In genomic region chr12:12652361-12652760, GRCm38 (mm10) we compare ENCODE assay signal across 30 mouse cellular contexts.
DNase-seq lines count a peak whose midpoint lies in the region; ATAC-seq and TF ChIP-seq lines count a peak whose summit lies in the region.
"Had no signal": no experiment of that assay in that cellular context is flagged by ENCODE, and none has a peak within 500 bp of the region (broad histone marks: within the 10 kb centered on the region; RNA-seq: fewer than 3 reads in every experiment).

No protein-coding gene starts in this region.

- DNase-seq in forebrain, embryonic 10.5 days (ENCODE audit: extremely low spot score, low spot score), result no peak
- peak; percentile 39 for DNase-seq in midbrain, embryonic 10.5 days (ENCODE audit: low spot score)
- DNase-seq in midbrain, postnatal 0 days (ENCODE audit: low spot score), result no peak
- DNase-seq in ovary, postnatal 36 days (ENCODE audit: low spot score), result peak; percentile 12
- DNase-seq in ovary, postnatal 14 days (ENCODE audit: low spot score), result no peak
- no peak for DNase-seq in limb, embryonic 10.5 days (ENCODE audit: low spot score)
- DNase-seq: adrenal gland, postnatal 36 days; cerebellum, adult 18-20 months; cerebellum, postnatal 10 days; gastrocnemius, postnatal 14 days; kidney, adult 8-10 months; left cerebral cortex, postnatal 4 days; liver, embryonic 13.5 days; lung, adult 18-20 months; lung, postnatal 10 days; right cerebral cortex, adult 18-20 months; right cerebral cortex, postnatal 4 days; thymus, postnatal 4 days had no signal

- no peak for ATAC-seq in forebrain, embryonic 13.5 days
- no peak for ATAC-seq in midbrain, postnatal 0 days (ENCODE audit: low FRiP score)
- ATAC-seq: forebrain, embryonic 14.5 days; hindbrain, embryonic 16.5 days; intestine, embryonic 15.5 days; Patski had no signal

- H3K4me1 ChIP-seq in forebrain, embryonic 10.5 days, result peaks cover 36% of the 10 kb centered on the region
- H3K4me1 ChIP-seq in forebrain, embryonic 13.5 days, result no peaks in the 10 kb centered on the region
- H3K4me1 ChIP-seq in midbrain, embryonic 10.5 days, result peaks cover 25% of the 10 kb centered on the region
- H3K4me1 ChIP-seq in midbrain, postnatal 0 days (ENCODE audit: insufficient read depth, low read length), result no peaks in the 10 kb centered on the region
- peaks cover 23% of the 10 kb centered on the region for H3K4me1 ChIP-seq in limb, embryonic 10.5 days
- H3K4me1 ChIP-seq: heart, embryonic 15.5 days; limb, embryonic 15.5 days; liver, embryonic 13.5 days had no signal

- no peaks in the 10 kb centered on the region; the same call in 1 of the 2 replicates for H3K9me3 ChIP-seq in forebrain, embryonic 10.5 days
- no peaks in the 10 kb centered on the region for H3K9me3 ChIP-seq in forebrain, embryonic 13.5 days (replicated peaks)
- H3K9me3 ChIP-seq in midbrain, embryonic 10.5 days (replicated peaks), result no peaks in the 10 kb centered on the region
- H3K9me3 ChIP-seq in midbrain, postnatal 0 days (ENCODE audit: low read length), result no peaks in the 10 kb centered on the region
- no peaks in the 10 kb centered on the region for H3K9me3 ChIP-seq in limb, embryonic 10.5 days (replicated peaks)
- H3K9me3 ChIP-seq: embryonic facial prominence, embryonic 15.5 days; heart, embryonic 10.5 days; heart, embryonic 15.5 days; intestine, embryonic 15.5 days; limb, embryonic 15.5 days; liver, embryonic 13.5 days; neural tube, embryonic 13.5 days had no signal

- no peak overlapping the region for H3K9ac ChIP-seq in forebrain, embryonic 13.5 days
- no peak overlapping the region for H3K9ac ChIP-seq in midbrain, postnatal 0 days (replicated peaks; ENCODE audit: low read length, poor library complexity, severe bottlenecking)
- H3K9ac ChIP-seq: embryonic facial prominence, embryonic 15.5 days; heart, embryonic 15.5 days; intestine, embryonic 15.5 days; limb, embryonic 15.5 days; liver, embryonic 13.5 days; neural tube, embryonic 13.5 days had no signal

- H3K27ac ChIP-seq in forebrain, embryonic 10.5 days, result peak overlapping the region; percentile 70
- no peak overlapping the region for H3K27ac ChIP-seq in forebrain, embryonic 13.5 days
- H3K27ac ChIP-seq in midbrain, embryonic 10.5 days (replicated peaks), result peak overlapping the region; percentile 76
- H3K27ac ChIP-seq in midbrain, postnatal 0 days (ENCODE audit: low read depth, low read length), result no peak overlapping the region
- no peak overlapping the region for H3K27ac ChIP-seq in limb, embryonic 10.5 days
- H3K27ac ChIP-seq: embryonic facial prominence, embryonic 15.5 days; heart, embryonic 10.5 days; heart, embryonic 15.5 days; intestine, embryonic 15.5 days; kidney, postnatal 0 days; limb, embryonic 15.5 days; liver, embryonic 13.5 days; neural tube, embryonic 13.5 days; stomach, postnatal 0 days had no signal

- TF ChIP-seq CTCF in midbrain, postnatal 0 days (IDR thresholded peaks at IDR 0.05), result no peak

- H3K4me3 ChIP-seq in forebrain, embryonic 10.5 days, result no peak overlapping the region
- H3K4me3 ChIP-seq in forebrain, embryonic 13.5 days, result no peak overlapping the region
- H3K4me3 ChIP-seq in midbrain, embryonic 10.5 days, result peak overlapping the region; percentile 8; the same call in 1 of the 2 replicates
- H3K4me3 ChIP-seq in midbrain, postnatal 0 days (ENCODE audit: low read depth, low read length), result no peak overlapping the region
- no peak overlapping the region for H3K4me3 ChIP-seq in limb, embryonic 10.5 days
- H3K4me3 ChIP-seq: embryonic facial prominence, embryonic 15.5 days; heart, embryonic 10.5 days; heart, embryonic 15.5 days; intestine, embryonic 15.5 days; limb, embryonic 15.5 days; liver, embryonic 13.5 days; neural tube, embryonic 13.5 days had no signal

- no peak overlapping the region for H3K4me2 ChIP-seq in forebrain, embryonic 13.5 days
- H3K4me2 ChIP-seq in midbrain, postnatal 0 days (ENCODE audit: low read depth, low read length, poor library complexity, severe bottlenecking), result no peak overlapping the region
- H3K4me2 ChIP-seq: embryonic facial prominence, embryonic 15.5 days; heart, embryonic 15.5 days; intestine, embryonic 15.5 days; limb, embryonic 15.5 days; liver, embryonic 13.5 days; neural tube, embryonic 13.5 days had no signal

- no peaks in the 10 kb centered on the region for H3K36me3 ChIP-seq in forebrain, embryonic 10.5 days (replicated peaks)
- no peaks in the 10 kb centered on the region for H3K36me3 ChIP-seq in forebrain, embryonic 13.5 days (ENCODE audit: poor library complexity, severe bottlenecking)
- H3K36me3 ChIP-seq in midbrain, embryonic 10.5 days, result no peaks in the 10 kb centered on the region
- H3K36me3 ChIP-seq in midbrain, postnatal 0 days (ENCODE audit: insufficient read depth, low read length), result no peaks in the 10 kb centered on the region
- no peaks in the 10 kb centered on the region for H3K36me3 ChIP-seq in limb, embryonic 10.5 days
- H3K36me3 ChIP-seq: embryonic facial prominence, embryonic 15.5 days; heart, embryonic 10.5 days; heart, embryonic 15.5 days; intestine, embryonic 15.5 days; limb, embryonic 15.5 days; liver, embryonic 13.5 days; neural tube, embryonic 13.5 days had no signal

- 35% methylated on average over 7 of the region's 7 CpGs for WGBS in forebrain, embryonic 10.5 days
- 40% methylated on average over 7 of the region's 7 CpGs for WGBS in forebrain, embryonic 13.5 days
- 39% methylated on average over 7 of the region's 7 CpGs for WGBS in midbrain, embryonic 10.5 days
- 27% methylated on average over 7 of the region's 7 CpGs for WGBS in midbrain, postnatal 0 days
- WGBS in limb, embryonic 10.5 days, result 47% methylated on average over 7 of the region's 7 CpGs

- peaks cover 24% of the 10 kb centered on the region for H3K27me3 ChIP-seq in forebrain, embryonic 10.5 days (ENCODE audit: poor library complexity, severe bottlenecking)
- H3K27me3 ChIP-seq in forebrain, embryonic 13.5 days, result no peaks in the 10 kb centered on the region
- peaks cover 53% of the 10 kb centered on the region for H3K27me3 ChIP-seq in midbrain, embryonic 10.5 days (ENCODE audit: low read depth, poor library complexity, severe bottlenecking)
- H3K27me3 ChIP-seq in midbrain, postnatal 0 days (ENCODE audit: insufficient read depth, low read length), result 0 out of 2 replicates have a peak, but pooled peaks cover 5% of the 10 kb centered on the region
- H3K27me3 ChIP-seq in limb, embryonic 10.5 days (ENCODE audit: low read depth, poor library complexity, severe bottlenecking), result no peaks in the 10 kb centered on the region
- H3K27me3 ChIP-seq: embryonic facial prominence, embryonic 15.5 days; heart, embryonic 15.5 days; intestine, embryonic 15.5 days; limb, embryonic 15.5 days; liver, embryonic 13.5 days; neural tube, embryonic 13.5 days; Patski had no signal

Comparison
In these comparisons a context has a peak if more than half of its experiments do, and no peak if none do; other contexts are left out.
1. DNase-seq: peak in midbrain, embryonic 10.5 days (single experiment) and ovary, postnatal 36 days (single experiment); none in forebrain, embryonic 10.5 days (single experiment), midbrain, postnatal 0 days (single experiment), ovary, postnatal 14 days (single experiment) and limb, embryonic 10.5 days (single experiment).
2. H3K27ac ChIP-seq: peak in forebrain, embryonic 10.5 days (single experiment) and midbrain, embryonic 10.5 days (single experiment); none in forebrain, embryonic 13.5 days (single experiment), midbrain, postnatal 0 days (single experiment) and limb, embryonic 10.5 days (single experiment).